Mouse (Mus musculus): ENCODE measurements around the gene Cd300lf. TPM values are rescaled to one million over a fixed set of nuclear protein-coding genes. Genes with fewer than 3 reads are reported as not detected.

Cd300lf gene
- 0.93 TPM for polyA plus RNA-seq (2014; fragmentation: Illumina TruSeq; extraction: RNeasy Lipid Tissue Mini Kit (QIAGEN cat#74804); ENCODE audit: low read depth, low replicate concordance)

DNA sequence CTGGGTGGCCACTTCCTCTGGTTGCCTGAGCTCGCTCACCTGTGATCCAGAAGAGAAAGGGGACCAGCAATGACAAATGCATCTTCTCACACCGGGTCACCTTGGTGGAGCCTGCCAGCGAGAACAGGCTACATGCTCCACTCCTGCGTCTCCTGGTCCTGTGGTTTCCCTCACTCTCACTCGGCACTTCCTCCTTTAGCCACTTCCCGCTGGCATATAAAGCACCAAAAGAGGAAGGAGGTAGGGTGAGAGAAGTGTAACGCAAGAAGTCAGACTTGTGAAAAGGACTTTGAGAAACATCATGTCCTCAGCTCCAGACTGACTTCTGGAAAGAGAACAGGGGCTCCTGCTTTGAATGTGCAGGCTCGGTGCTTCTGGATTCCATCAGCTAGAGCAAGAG lies at the start of gene Cd300lf:
Cd300lf (minus strand) TSS at position 193 of the 400 bp plus-strand sequence.

DNA sequence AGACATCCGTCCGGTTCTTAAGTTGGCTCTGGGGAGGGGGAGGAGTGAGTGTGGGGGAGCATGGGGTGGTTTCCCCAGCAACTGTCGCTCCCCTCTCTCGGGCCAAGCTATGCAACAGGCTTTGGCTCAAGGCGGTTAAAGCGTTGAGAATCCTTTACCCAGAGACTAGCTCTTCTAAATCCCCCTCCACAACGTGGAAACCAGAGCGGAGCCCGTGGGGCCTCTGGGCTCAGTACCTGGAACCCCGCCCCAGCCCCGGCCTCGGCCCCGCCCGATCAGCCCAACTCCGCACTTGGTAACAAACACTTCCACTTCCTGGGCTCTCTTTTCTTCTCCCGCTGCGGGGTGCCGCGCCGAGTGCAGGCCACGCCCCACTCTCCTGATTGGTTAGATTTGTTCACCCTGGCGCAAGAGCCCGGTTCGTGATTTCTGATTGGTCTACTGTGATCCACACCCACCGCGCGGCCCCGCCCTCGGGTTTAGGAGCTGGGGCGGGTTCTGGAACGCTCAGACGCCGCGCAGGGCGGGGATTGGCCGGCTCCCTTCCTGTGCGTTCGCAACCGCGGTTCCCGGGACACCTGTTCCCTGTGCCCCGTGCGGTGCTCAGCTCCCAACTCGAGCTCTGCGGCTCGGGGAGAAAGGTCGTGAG lies 29.2 kb upstream of the Cd300lf start, which contains the start of gene Slc9a3r1:
Slc9a3r1 (plus strand) TSS at position 510 of the 649 bp plus-strand sequence.

DNA sequence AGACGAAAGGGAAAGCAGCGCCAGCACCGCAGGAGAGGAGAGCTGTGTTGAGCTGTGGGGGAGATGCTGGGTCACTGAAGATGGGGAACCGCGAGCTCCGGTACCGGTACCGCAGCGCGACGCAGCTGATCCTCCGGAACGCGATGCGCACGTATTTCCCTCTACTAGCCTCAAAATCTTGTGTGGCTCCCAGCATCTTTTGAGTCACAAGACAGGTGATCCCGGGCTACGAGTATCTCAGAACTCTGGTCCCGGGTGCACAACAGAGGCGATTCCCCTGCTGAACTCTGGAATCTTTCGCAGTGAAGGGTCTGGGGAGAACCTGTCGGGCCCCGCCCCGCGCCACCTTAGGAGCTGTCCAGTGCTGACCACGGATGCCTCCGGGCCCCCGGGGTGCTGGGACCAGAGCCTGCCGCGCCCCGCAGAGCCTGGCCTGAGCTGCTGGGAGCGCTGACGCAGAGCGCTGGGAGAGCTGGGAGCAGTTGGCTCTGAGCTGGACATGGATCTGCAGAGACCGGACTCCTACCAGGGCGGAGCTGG lies 42.4 kb downstream of the Cd300lf start, which contains the start of gene Rab37:
Rab37 (plus strand) TSS at position 70 of the 540 bp plus-strand sequence.

Other genes with a start within 250 kb of the Cd300lf start
- 2.3 TPM for gene Cd300a, start 244.0 kb downstream of the Cd300lf start, polyA plus RNA-seq (2014; fragmentation: Illumina TruSeq; extraction: RNeasy Lipid Tissue Mini Kit (QIAGEN cat#74804); ENCODE audit: low read depth, low replicate concordance)
- gene Cd300lb, start 199.6 kb downstream of the Cd300lf start, polyA plus RNA-seq (2014; fragmentation: Illumina TruSeq; extraction: RNeasy Lipid Tissue Mini Kit (QIAGEN cat#74804); ENCODE audit: low read depth, low replicate concordance), result 1.0 TPM
- gene Cd300c, start 164.8 kb downstream of the Cd300lf start, polyA plus RNA-seq (2014; fragmentation: Illumina TruSeq; extraction: RNeasy Lipid Tissue Mini Kit (QIAGEN cat#74804); ENCODE audit: low read depth, low replicate concordance), result not detected
- 3.6 TPM for gene Cd300ld, start 144.1 kb downstream of the Cd300lf start, polyA plus RNA-seq (2014; fragmentation: Illumina TruSeq; extraction: RNeasy Lipid Tissue Mini Kit (QIAGEN cat#74804); ENCODE audit: low read depth, low replicate concordance)
- gene Cd300c2, start 132.1 kb downstream of the Cd300lf start, polyA plus RNA-seq (2014; fragmentation: Illumina TruSeq; extraction: RNeasy Lipid Tissue Mini Kit (QIAGEN cat#74804); ENCODE audit: low read depth, low replicate concordance), result 1.7 TPM
- gene Cd300ld2, start 117.8 kb downstream of the Cd300lf start, polyA plus RNA-seq (2014; fragmentation: Illumina TruSeq; extraction: RNeasy Lipid Tissue Mini Kit (QIAGEN cat#74804); ENCODE audit: low read depth, low replicate concordance), result not detected
- gene Cd300ld4, start 107.0 kb downstream of the Cd300lf start, polyA plus RNA-seq (2014; fragmentation: Illumina TruSeq; extraction: RNeasy Lipid Tissue Mini Kit (QIAGEN cat#74804); ENCODE audit: low read depth, low replicate concordance), result not detected
- 2.1 TPM for gene Cd300ld5, start 96.2 kb downstream of the Cd300lf start, polyA plus RNA-seq (2014; fragmentation: Illumina TruSeq; extraction: RNeasy Lipid Tissue Mini Kit (QIAGEN cat#74804); ENCODE audit: low read depth, low replicate concordance)
- 2.1 TPM for gene Cd300ld3, start 85.6 kb downstream of the Cd300lf start, polyA plus RNA-seq (2014; fragmentation: Illumina TruSeq; extraction: RNeasy Lipid Tissue Mini Kit (QIAGEN cat#74804); ENCODE audit: low read depth, low replicate concordance)
- not detected for gene Cd300e, start 71.8 kb downstream of the Cd300lf start, polyA plus RNA-seq (2014; fragmentation: Illumina TruSeq; extraction: RNeasy Lipid Tissue Mini Kit (QIAGEN cat#74804); ENCODE audit: low read depth, low replicate concordance)
- 0.23 TPM for gene Rab37, start 42.6 kb downstream of the Cd300lf start, polyA plus RNA-seq (2014; fragmentation: Illumina TruSeq; extraction: RNeasy Lipid Tissue Mini Kit (QIAGEN cat#74804); ENCODE audit: low read depth, low replicate concordance)
- 3.4 TPM for gene Slc9a3r1, start 29.3 kb upstream of the Cd300lf start, polyA plus RNA-seq (2014; fragmentation: Illumina TruSeq; extraction: RNeasy Lipid Tissue Mini Kit (QIAGEN cat#74804); ENCODE audit: low read depth, low replicate concordance)
- 1.3 TPM for gene Tmem104, start 53.5 kb upstream of the Cd300lf start, polyA plus RNA-seq (2014; fragmentation: Illumina TruSeq; extraction: RNeasy Lipid Tissue Mini Kit (QIAGEN cat#74804); ENCODE audit: low read depth, low replicate concordance)
- 0.82 TPM for gene Nat9, start 53.9 kb upstream of the Cd300lf start, polyA plus RNA-seq (2014; fragmentation: Illumina TruSeq; extraction: RNeasy Lipid Tissue Mini Kit (QIAGEN cat#74804); ENCODE audit: low read depth, low replicate concordance)
- not detected for gene Grin2c, start 133.3 kb upstream of the Cd300lf start, polyA plus RNA-seq (2014; fragmentation: Illumina TruSeq; extraction: RNeasy Lipid Tissue Mini Kit (QIAGEN cat#74804); ENCODE audit: low read depth, low replicate concordance)
- gene Fdxr, start 143.1 kb upstream of the Cd300lf start, polyA plus RNA-seq (2014; fragmentation: Illumina TruSeq; extraction: RNeasy Lipid Tissue Mini Kit (QIAGEN cat#74804); ENCODE audit: low read depth, low replicate concordance), result 73.6 TPM
- 35.8 TPM for gene Fads6, start 163.7 kb upstream of the Cd300lf start, polyA plus RNA-seq (2014; fragmentation: Illumina TruSeq; extraction: RNeasy Lipid Tissue Mini Kit (QIAGEN cat#74804); ENCODE audit: low read depth, low replicate concordance)
- gene Otop2, start 173.2 kb upstream of the Cd300lf start, polyA plus RNA-seq (2014; fragmentation: Illumina TruSeq; extraction: RNeasy Lipid Tissue Mini Kit (QIAGEN cat#74804); ENCODE audit: low read depth, low replicate concordance), result not detected
- gene Ush1g, start 188.0 kb upstream of the Cd300lf start, polyA plus RNA-seq (2014; fragmentation: Illumina TruSeq; extraction: RNeasy Lipid Tissue Mini Kit (QIAGEN cat#74804); ENCODE audit: low read depth, low replicate concordance), result not detected
- not detected for gene Otop3, start 200.7 kb upstream of the Cd300lf start, polyA plus RNA-seq (2014; fragmentation: Illumina TruSeq; extraction: RNeasy Lipid Tissue Mini Kit (QIAGEN cat#74804); ENCODE audit: low read depth, low replicate concordance)
- gene Hid1, start 233.8 kb upstream of the Cd300lf start, polyA plus RNA-seq (2014; fragmentation: Illumina TruSeq; extraction: RNeasy Lipid Tissue Mini Kit (QIAGEN cat#74804); ENCODE audit: low read depth, low replicate concordance), result 6.2 TPM
- gene Cdr2l, start 247.9 kb upstream of the Cd300lf start, polyA plus RNA-seq (2014; fragmentation: Illumina TruSeq; extraction: RNeasy Lipid Tissue Mini Kit (QIAGEN cat#74804); ENCODE audit: low read depth, low replicate concordance), result 4.8 TPM

All from adrenal gland, adult 10 weeks (tissue).